Mouse (Mus musculus): ENCODE data around the gene Fam129a. TPM values are rescaled to one million over a fixed set of nuclear protein-coding genes. Genes with fewer than 3 reads are reported as not detected.
"Not testable (repeated sequence)": the region's sequence is repeated elsewhere in the genome, so short reads cannot be mapped to it uniquely, and the experiment has no call there.

Gene Fam129a
- polyA plus RNA-seq, 1 experiment from 2014 or later, result 0.70 TPM

GRCm38 (mm10) chr1:151690061-151690460, 119.1 kb downstream of the Fam129a start:
- no peak overlapping the region for H3K4me3 ChIP-seq (ENCODE audit: low read depth, low read length)
- no peak for ATAC-seq
- no peaks in the 10 kb centered on the region for H3K9me3 ChIP-seq (replicated peaks; ENCODE audit: control insufficient read depth, low read length, poor library complexity, severe bottlenecking)
- WGBS, result 85% methylated on average over 6 of the region's 6 CpGs
- no peak overlapping the region for H3K9ac ChIP-seq (ENCODE audit: low read depth, low read length)
- no peaks in the 10 kb centered on the region for H3K4me1 ChIP-seq (ENCODE audit: control insufficient read depth, insufficient read depth, low read length)
- H3K27me3 ChIP-seq (ENCODE audit: control insufficient read depth, insufficient read depth, low read depth, low read length), result no peaks in the 10 kb centered on the region
- no peak overlapping the region for H3K27ac ChIP-seq (ENCODE audit: low read length)
- H3K4me2 ChIP-seq (ENCODE audit: low read length), result no peak overlapping the region
- H3K36me3 ChIP-seq (ENCODE audit: control insufficient read depth, insufficient read depth, low read length), result no peaks in the 10 kb centered on the region

- Histone ChIP-seq H3K27me3 (ENCODE audit: control insufficient read depth, insufficient read depth, low read depth, low read length) (no peaks in the 10 kb centered on the region), H3K4me1 (ENCODE audit: control insufficient read depth, insufficient read depth, low read length) (no peaks in the 10 kb centered on the region), H3K27ac (ENCODE audit: low read length) (no peak overlapping the region), H3K36me3 (ENCODE audit: control insufficient read depth, insufficient read depth, low read length) (no peaks in the 10 kb centered on the region), H3K4me3 (ENCODE audit: low read depth, low read length) (no peak overlapping the region), H3K4me2 (ENCODE audit: low read length) (no peak overlapping the region), H3K9ac (ENCODE audit: low read depth, low read length) (no peak overlapping the region), H3K9me3 (replicated peaks; ENCODE audit: control insufficient read depth, low read length, poor library complexity, severe bottlenecking) (no peaks in the 10 kb centered on the region)
- 85% methylated on average over 7 of the region's 7 CpGs for WGBS
- ATAC-seq, result no peak
These were observed 119.7 kb downstream of the Fam129a start for GRCm38 (mm10) chr1:151690583-151691193.

DNA sequence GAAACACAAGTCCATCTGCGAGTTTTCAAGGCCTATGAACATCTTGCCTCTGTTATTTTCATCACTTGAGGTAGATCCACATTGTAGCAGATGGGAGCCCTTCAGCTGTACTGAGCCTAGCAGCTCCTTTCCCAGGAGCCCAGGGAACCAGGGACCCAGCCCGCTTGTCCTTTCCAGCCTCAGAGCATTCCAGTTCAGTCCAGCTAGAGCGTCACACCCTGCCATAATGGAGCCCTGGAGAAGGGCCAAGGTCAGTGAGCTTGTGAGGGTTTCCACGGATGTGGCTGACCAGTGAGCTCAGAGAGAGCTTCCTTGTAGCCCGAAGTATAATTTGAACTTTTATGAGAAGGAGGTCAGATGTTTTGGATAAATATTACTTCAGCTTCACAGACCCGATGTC, 121.9 kb downstream of the Fam129a start:
- H3K27ac ChIP-seq (ENCODE audit: low read length); H3K4me1 ChIP-seq (ENCODE audit: control insufficient read depth, insufficient read depth, low read length); H3K9me3 ChIP-seq (replicated peaks; ENCODE audit: control insufficient read depth, low read length, poor library complexity, severe bottlenecking); H3K4me3 ChIP-seq (ENCODE audit: low read depth, low read length); H3K36me3 ChIP-seq (ENCODE audit: control insufficient read depth, insufficient read depth, low read length); H3K9ac ChIP-seq (ENCODE audit: low read depth, low read length); H3K4me2 ChIP-seq (ENCODE audit: low read length); H3K27me3 ChIP-seq (ENCODE audit: control insufficient read depth, insufficient read depth, low read depth, low read length); ATAC-seq: not testable (repeated sequence)
- 86% methylated on average over 6 of the region's 6 CpGs for WGBS

DNA sequence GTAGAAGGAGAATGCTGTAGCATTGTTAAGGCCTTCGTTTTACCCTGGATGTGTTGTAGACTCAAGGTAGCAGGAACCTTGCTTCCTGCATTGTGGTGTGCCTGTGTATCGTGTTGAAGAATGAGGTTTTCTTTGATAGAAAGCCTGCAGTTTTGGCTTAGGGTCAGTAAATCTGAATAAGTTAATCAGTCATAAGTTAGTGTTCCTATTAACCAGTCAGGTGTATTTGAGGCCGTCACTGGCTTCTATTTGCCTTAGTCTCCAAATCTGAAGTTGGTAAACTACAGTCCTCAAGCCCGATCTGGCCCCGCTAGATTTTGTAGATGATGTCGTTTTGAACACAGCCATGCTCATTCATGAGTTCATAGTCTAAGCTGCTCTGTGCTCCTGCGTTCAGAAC, 125.8 kb downstream of the Fam129a start:
- Histone ChIP-seq H3K27me3 (ENCODE audit: control insufficient read depth, insufficient read depth, low read depth, low read length) (no peaks in the 10 kb centered on the region), H3K9me3 (replicated peaks; ENCODE audit: control insufficient read depth, low read length, poor library complexity, severe bottlenecking) (no peaks in the 10 kb centered on the region), H3K27ac (ENCODE audit: low read length) (no peak overlapping the region), H3K4me1 (ENCODE audit: control insufficient read depth, insufficient read depth, low read length) (no peaks in the 10 kb centered on the region), H3K36me3 (ENCODE audit: control insufficient read depth, insufficient read depth, low read length) (no peaks in the 10 kb centered on the region), H3K4me2 (ENCODE audit: low read length) (no peak overlapping the region), H3K9ac (ENCODE audit: low read depth, low read length) (no peak overlapping the region), H3K4me3 (ENCODE audit: low read depth, low read length) (no peak overlapping the region)
- WGBS, result 91% methylated on average over 7 of the region's 7 CpGs
- no peak for ATAC-seq

GRCm38 (mm10) chr1:151697901-151698641, 127.1 kb downstream of the Fam129a start:
- Histone ChIP-seq H3K4me3 (ENCODE audit: low read depth, low read length) (no peak overlapping the region), H3K4me2 (ENCODE audit: low read length) (no peak overlapping the region), H3K27me3 (ENCODE audit: control insufficient read depth, insufficient read depth, low read depth, low read length) (no peaks in the 10 kb centered on the region), H3K9ac (ENCODE audit: low read depth, low read length) (no peak overlapping the region), H3K4me1 (ENCODE audit: control insufficient read depth, insufficient read depth, low read length) (no peaks in the 10 kb centered on the region), H3K36me3 (ENCODE audit: control insufficient read depth, insufficient read depth, low read length) (no peaks in the 10 kb centered on the region), H3K9me3 (replicated peaks; ENCODE audit: control insufficient read depth, low read length, poor library complexity, severe bottlenecking) (no peaks in the 10 kb centered on the region), H3K27ac (ENCODE audit: low read length) (no peak overlapping the region)
- ATAC-seq, result no peak
- 77% methylated on average over 7 of the region's 7 CpGs for whole genome bisulfite sequencing

DNA sequence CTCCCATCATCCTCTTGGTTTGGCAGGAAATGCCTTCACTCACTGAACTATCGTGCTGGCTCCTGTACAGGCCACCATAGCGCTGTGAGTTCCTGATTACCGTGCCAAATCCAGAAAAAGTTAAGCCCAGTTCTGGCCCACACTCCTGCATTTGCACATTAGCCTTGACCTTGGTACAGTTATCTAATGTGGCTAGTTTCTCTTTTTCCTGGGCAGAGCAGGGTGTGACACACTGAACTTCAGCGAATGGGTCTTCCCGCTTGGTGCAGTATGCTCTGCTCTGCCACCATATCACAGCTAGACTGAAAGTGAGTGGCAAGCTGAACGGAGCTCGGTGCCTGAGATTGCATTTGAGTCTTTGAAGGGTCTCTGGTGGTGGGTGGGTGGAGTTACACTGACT, 128.4 kb downstream of the Fam129a start:
- Histone ChIP-seq H3K4me1 (ENCODE audit: control insufficient read depth, insufficient read depth, low read length) (no peaks in the 10 kb centered on the region), H3K27ac (ENCODE audit: low read length) (no peak overlapping the region), H3K9me3 (replicated peaks; ENCODE audit: control insufficient read depth, low read length, poor library complexity, severe bottlenecking) (no peaks in the 10 kb centered on the region), H3K4me3 (ENCODE audit: low read depth, low read length) (no peak overlapping the region), H3K36me3 (ENCODE audit: control insufficient read depth, insufficient read depth, low read length) (no peaks in the 10 kb centered on the region), H3K27me3 (ENCODE audit: control insufficient read depth, insufficient read depth, low read depth, low read length) (no peaks in the 10 kb centered on the region), H3K4me2 (ENCODE audit: low read length) (no peak overlapping the region), H3K9ac (ENCODE audit: low read depth, low read length) (no peak overlapping the region)
- ATAC-seq, result peak; percentile 50; the same call in 1 of the 2 replicates
- WGBS, result 75% methylated on average over 7 of the region's 7 CpGs

DNA sequence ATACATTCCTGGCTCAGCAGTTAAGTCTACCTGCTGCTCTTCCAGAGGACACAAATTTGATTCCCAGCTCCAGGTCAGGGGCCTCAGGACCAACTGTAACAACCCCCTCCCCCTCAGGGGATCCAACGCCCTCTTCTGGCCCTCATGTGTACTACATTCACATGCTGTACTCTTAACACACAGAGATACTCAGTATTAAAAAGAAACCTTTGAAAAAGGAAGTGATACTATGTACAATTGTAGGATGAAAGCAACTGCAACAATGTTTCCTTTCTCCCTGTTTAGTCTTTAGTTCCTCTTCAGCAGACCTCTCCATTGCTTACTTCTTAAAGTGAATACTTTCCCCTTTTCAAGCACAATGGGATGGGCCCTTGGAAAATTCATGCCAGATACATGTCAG, 131.8 kb downstream of the Fam129a start:
- Histone ChIP-seq H3K27ac (ENCODE audit: low read length) (no peak overlapping the region), H3K9me3 (replicated peaks; ENCODE audit: control insufficient read depth, low read length, poor library complexity, severe bottlenecking) (no peaks in the 10 kb centered on the region), H3K36me3 (ENCODE audit: control insufficient read depth, insufficient read depth, low read length) (no peaks in the 10 kb centered on the region), H3K4me3 (ENCODE audit: low read depth, low read length) (no peak overlapping the region), H3K4me2 (ENCODE audit: low read length) (no peak overlapping the region), H3K4me1 (ENCODE audit: control insufficient read depth, insufficient read depth, low read length) (peaks cover 2% of the 10 kb centered on the region; the same call in 1 of the 2 replicates), H3K9ac (ENCODE audit: low read depth, low read length) (no peak overlapping the region), H3K27me3 (ENCODE audit: control insufficient read depth, insufficient read depth, low read depth, low read length) (no peaks in the 10 kb centered on the region)
- ATAC-seq, result no peak
- WGBS, result 56% methylated on average over 1 of the region's 1 CpGs

- no peak overlapping the region for H3K9ac ChIP-seq (ENCODE audit: low read depth, low read length)
- H3K36me3 ChIP-seq (ENCODE audit: control insufficient read depth, insufficient read depth, low read length), result no peaks in the 10 kb centered on the region
- H3K4me1 ChIP-seq (ENCODE audit: control insufficient read depth, insufficient read depth, low read length), result peaks cover 2% of the 10 kb centered on the region; the same call in 1 of the 2 replicates
- H3K4me2 ChIP-seq (ENCODE audit: low read length), result peak overlapping the region; percentile 39
- no peak overlapping the region for H3K27ac ChIP-seq (ENCODE audit: low read length)
- ATAC-seq, result peak; percentile 92
- no peaks in the 10 kb centered on the region for H3K9me3 ChIP-seq (replicated peaks; ENCODE audit: control insufficient read depth, low read length, poor library complexity, severe bottlenecking)
- no peaks in the 10 kb centered on the region for H3K27me3 ChIP-seq (ENCODE audit: control insufficient read depth, insufficient read depth, low read depth, low read length)
- 37% methylated on average over 11 of the region's 11 CpGs for WGBS
- H3K4me3 ChIP-seq (ENCODE audit: low read depth, low read length), result no peak overlapping the region
These were observed 134.9 kb downstream of the Fam129a start for GRCm38 (mm10) chr1:151705723-151706396.

DNA sequence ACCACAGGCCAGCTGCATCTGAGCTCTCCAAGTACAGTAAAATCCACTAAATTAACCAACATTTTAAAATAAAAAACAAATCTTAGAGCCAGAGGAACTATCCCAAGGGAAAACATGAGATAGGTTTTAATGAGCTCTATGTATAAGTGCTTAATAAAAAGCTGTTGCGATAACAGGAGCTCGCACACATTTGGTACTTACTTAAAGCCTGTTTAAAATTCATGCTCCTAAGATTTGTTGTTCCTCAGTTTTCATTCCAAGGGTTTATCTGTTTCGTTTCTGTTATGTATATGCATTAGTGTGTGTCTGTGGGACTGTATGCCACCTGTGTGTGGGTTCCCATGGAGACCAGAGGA, 135.4 kb downstream of the Fam129a start:
- no peaks in the 10 kb centered on the region for H3K36me3 ChIP-seq (ENCODE audit: control insufficient read depth, insufficient read depth, low read length)
- no peak overlapping the region for H3K27ac ChIP-seq (ENCODE audit: low read length)
- ATAC-seq, result 0 out of 2 replicates have a peak, but pooled peaks have one; percentile 20
- H3K27me3 ChIP-seq (ENCODE audit: control insufficient read depth, insufficient read depth, low read depth, low read length), result no peaks in the 10 kb centered on the region
- H3K4me2 ChIP-seq (ENCODE audit: low read length), result no peak overlapping the region; the same call in 1 of the 2 replicates
- no peak overlapping the region for H3K9ac ChIP-seq (ENCODE audit: low read depth, low read length)
- H3K4me1 ChIP-seq (ENCODE audit: control insufficient read depth, insufficient read depth, low read length), result peaks cover 2% of the 10 kb centered on the region; the same call in 1 of the 2 replicates
- H3K9me3 ChIP-seq (replicated peaks; ENCODE audit: control insufficient read depth, low read length, poor library complexity, severe bottlenecking), result no peaks in the 10 kb centered on the region
- 79% methylated on average over 3 of the region's 3 CpGs for WGBS
- H3K4me3 ChIP-seq (ENCODE audit: low read depth, low read length), result no peak overlapping the region

Measured in midbrain, embryonic 16.5 days (tissue).